In the genomic region with DNA sequence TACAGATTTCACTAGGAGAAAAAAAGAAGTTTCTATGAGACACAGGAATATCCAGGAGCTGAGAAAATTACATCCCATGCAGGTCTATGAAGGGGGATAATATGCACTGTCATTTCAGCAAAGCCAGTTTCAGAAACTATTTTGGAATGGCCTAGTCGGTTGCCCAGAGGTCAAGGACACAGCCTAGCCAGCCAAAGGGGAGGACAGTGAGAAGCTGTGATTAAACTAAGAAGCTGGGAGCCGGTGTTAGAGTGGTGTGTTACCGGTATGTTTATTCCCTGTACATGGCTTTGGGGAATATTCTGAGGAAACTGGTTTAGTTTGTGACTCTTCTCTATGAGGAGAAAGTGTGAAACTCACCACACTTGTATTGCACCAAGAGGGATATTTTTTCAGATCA, we compare ENCODE assay signal across 34 mouse cellular contexts.
"Had no signal": no experiment of that assay in that cellular context is flagged by ENCODE, and none has a peak within 500 bp of the region (broad histone marks: within the 10 kb centered on the region; RNA-seq: fewer than 3 reads in every experiment).

No protein-coding gene starts in this region.

- H3K27me3 ChIP-seq: heart, embryonic 12.5 days; heart, embryonic 13.5 days; heart, embryonic 15.5 days; hindbrain, embryonic 12.5 days; hindbrain, embryonic 13.5 days; hindbrain, embryonic 15.5 days; intestine, embryonic 15.5 days; kidney, embryonic 15.5 days had no signal

- H3K4me3 ChIP-seq: heart, embryonic 12.5 days; heart, embryonic 13.5 days; heart, embryonic 15.5 days; hindbrain, embryonic 10.5 days; hindbrain, embryonic 12.5 days; hindbrain, embryonic 13.5 days; hindbrain, embryonic 15.5 days; intestine, embryonic 15.5 days; kidney, embryonic 15.5 days; layer of hippocampus, adult 2 months; left cerebral cortex, adult 2 months had no signal

- H3K4me2 ChIP-seq: heart, embryonic 11.5 days; heart, embryonic 12.5 days; heart, embryonic 13.5 days; heart, embryonic 15.5 days; hindbrain, embryonic 12.5 days; hindbrain, embryonic 13.5 days; hindbrain, embryonic 14.5 days; hindbrain, embryonic 15.5 days; intestine, embryonic 15.5 days; kidney, embryonic 15.5 days had no signal

- DNase-seq: heart, postnatal 14 days; heart, postnatal 36 days; heart, postnatal 4 days; kidney, adult 11 months; kidney, adult 18-20 months; kidney, adult 2 months; kidney, adult 8-10 months; kidney, adult 9 months; kidney, postnatal 10 days; kidney, postnatal 14 days; kidney, postnatal 25 days; kidney, postnatal 36 days; kidney, postnatal 4 days; layer of hippocampus, adult 9-11 months; layer of hippocampus, postnatal 36 days had no signal

- H3K9me3 ChIP-seq: heart, embryonic 12.5 days; heart, embryonic 13.5 days; heart, embryonic 15.5 days; hindbrain, embryonic 10.5 days; hindbrain, embryonic 12.5 days; hindbrain, embryonic 13.5 days; hindbrain, embryonic 15.5 days; intestine, embryonic 15.5 days; kidney, embryonic 15.5 days had no signal

- H3K4me1 ChIP-seq: heart, embryonic 12.5 days; heart, embryonic 15.5 days; hindbrain, embryonic 10.5 days; hindbrain, embryonic 12.5 days; hindbrain, embryonic 13.5 days; hindbrain, embryonic 15.5 days; intestine, embryonic 15.5 days had no signal

- ATAC-seq: hindbrain, embryonic 16.5 days; hindbrain, postnatal 0 days; inflammation-experienced regulatory T-cells, adult 6 months; intestine, embryonic 15.5 days; intestine, embryonic 16.5 days; intestine, postnatal 0 days had no signal

- H3K36me3 ChIP-seq: heart, embryonic 12.5 days; heart, embryonic 13.5 days; heart, embryonic 15.5 days; hindbrain, embryonic 10.5 days; hindbrain, embryonic 12.5 days; hindbrain, embryonic 13.5 days; hindbrain, embryonic 15.5 days; intestine, embryonic 15.5 days; kidney, embryonic 15.5 days had no signal

- H3K9ac ChIP-seq: heart, embryonic 12.5 days; heart, embryonic 13.5 days; heart, embryonic 15.5 days; hindbrain, embryonic 12.5 days; hindbrain, embryonic 13.5 days; hindbrain, embryonic 14.5 days; hindbrain, embryonic 15.5 days; intestine, embryonic 15.5 days; kidney, embryonic 15.5 days had no signal

- H3K27ac ChIP-seq: heart, embryonic 13.5 days; heart, embryonic 15.5 days; hindbrain, embryonic 10.5 days; hindbrain, embryonic 12.5 days; hindbrain, embryonic 13.5 days; hindbrain, embryonic 14.5 days; hindbrain, embryonic 15.5 days; hindbrain, postnatal 0 days; intestine, embryonic 15.5 days; kidney, embryonic 15.5 days; kidney, postnatal 0 days; layer of hippocampus, adult 2 months; left cerebral cortex, adult 2 months had no signal
